Mouse (Mus musculus) heart, adult 2 months (tissue): ENCODE measurements around the gene Arhgef6.

Experiments
- CTCF ChIP-seq: fragments of 200-600 bp; IDR thresholded peaks from 2 replicates; pipeline ENCODE4 v1.8.1; 2022; ENCODE audit warnings: antibody characterized with exemption, mild to moderate bottlenecking, moderate library complexity
- EP300 ChIP-seq: fragments of 200-500 bp; IDR thresholded peaks from 2 replicates; pipeline ENCODE4 v1.6.1; 2011; ENCODE audit warnings: low read depth, low read length, control low read depth; ENCODE audit not compliant: insufficient read depth

DNA sequence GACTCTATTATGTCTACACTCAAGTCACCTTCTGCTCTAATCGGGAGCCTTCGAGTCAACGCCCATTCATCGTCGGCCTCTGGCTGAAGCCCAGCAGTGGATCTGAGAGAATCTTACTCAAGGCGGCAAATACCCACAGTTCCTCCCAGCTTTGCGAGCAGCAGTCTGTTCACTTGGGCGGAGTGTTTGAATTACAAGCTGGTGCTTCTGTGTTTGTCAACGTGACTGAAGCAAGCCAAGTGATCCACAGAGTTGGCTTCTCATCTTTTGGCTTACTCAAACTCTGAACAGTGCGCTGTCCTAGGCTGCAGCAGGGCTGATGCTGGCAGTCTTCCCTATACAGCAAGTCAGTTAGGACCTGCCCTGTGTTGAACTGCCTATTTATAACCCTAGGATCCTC lies 115.2 kb downstream of the Arhgef6 start:
- TF ChIP-seq CTCF (no peak), EP300 (no peak)
